Mouse (Mus musculus) effector memory CD4-positive, alpha-beta T cell, adult 7 months (primary cell): ENCODE results near the gene Hk3. TPM values are rescaled to one million over a fixed set of nuclear protein-coding genes. Genes with fewer than 3 reads are reported as not detected.

ENCODE experiments used
- polyA plus RNA-seq: library from polyadenylated mRNA; unstranded; fragments of 100-300 nt; shearing (Covaris generic); gene quantifications from one replicate; pipeline ENCODE4 v1.2.1, GENCODE M21; 2017

Hk3 gene
- 1.1 TPM for polyA plus RNA-seq

GRCm38 (mm10) chr13:55021194-55021779, at the start of gene Hk3:
Gene Hk3, minus strand, starts transcription at chr13:55021385.

Other genes with a start within 250 kb of the Hk3 start
- not detected for gene Eif4e1b, start 237.4 kb downstream of the Hk3 start, polyA plus RNA-seq
- 6.1 TPM for gene Tspan17, start 232.0 kb downstream of the Hk3 start, polyA plus RNA-seq
- 13.4 TPM for gene Unc5a, start 72.0 kb downstream of the Hk3 start, polyA plus RNA-seq
- gene Uimc1, start 78.9 kb upstream of the Hk3 start, polyA plus RNA-seq = 76.8 TPM
- 16.9 TPM for gene Zfp346, start 83.9 kb upstream of the Hk3 start, polyA plus RNA-seq
- gene Gm17617, start 112.2 kb upstream of the Hk3 start, polyA plus RNA-seq = not detected
- not detected for gene Fgfr4, start 131.3 kb upstream of the Hk3 start, polyA plus RNA-seq
- 54.5 TPM for gene Nsd1, start 188.4 kb upstream of the Hk3 start, polyA plus RNA-seq